Mouse (Mus musculus) CH12F3 (cell line): ENCODE data around the gene Ankdd1b.

Experiments used
- in situ Hi-C: fragments of 300-500 bp; cut with MboI; formaldehyde crosslinking; loops from 2 replicates; pipeline ENCODE4 v1.14.3; 2020; ENCODE audit warnings: low sequenced_read_pairs

The Ankdd1b gene

DNA sequence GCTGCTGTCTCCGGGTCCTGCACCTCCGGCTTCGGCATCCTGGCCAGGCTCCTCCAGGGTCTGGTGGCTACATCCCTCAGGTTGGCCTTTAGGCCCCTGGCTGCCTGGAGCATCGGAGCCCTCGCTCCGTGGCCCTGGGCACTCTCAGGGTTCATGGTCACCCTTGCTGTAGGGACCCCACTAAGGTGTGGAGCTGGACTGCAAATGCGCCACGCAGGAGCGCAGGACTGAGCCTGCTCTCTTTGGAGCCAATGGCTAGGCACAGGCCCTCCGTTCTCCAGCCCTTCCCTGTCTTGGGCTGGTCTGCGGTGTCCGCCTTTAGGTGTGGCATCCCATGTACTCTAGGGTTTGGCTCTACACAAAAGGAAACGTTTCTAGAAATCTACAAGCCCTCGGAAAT lies at the start of gene Ankdd1b:
Gene Ankdd1b (minus strand): TSS at position 242 of the 400 bp plus-strand sequence.
- in situ Hi-C loops: no loop called here

GRCm38 (mm10) chr13:96517335-96517734 lies 46.3 kb upstream of the Ankdd1b start:
- in situ Hi-C loops: no loop called here

GRCm38 (mm10) chr13:96516249-96516648 lies 45.3 kb upstream of the Ankdd1b start:
- in situ Hi-C loops: no loop called here

DNA sequence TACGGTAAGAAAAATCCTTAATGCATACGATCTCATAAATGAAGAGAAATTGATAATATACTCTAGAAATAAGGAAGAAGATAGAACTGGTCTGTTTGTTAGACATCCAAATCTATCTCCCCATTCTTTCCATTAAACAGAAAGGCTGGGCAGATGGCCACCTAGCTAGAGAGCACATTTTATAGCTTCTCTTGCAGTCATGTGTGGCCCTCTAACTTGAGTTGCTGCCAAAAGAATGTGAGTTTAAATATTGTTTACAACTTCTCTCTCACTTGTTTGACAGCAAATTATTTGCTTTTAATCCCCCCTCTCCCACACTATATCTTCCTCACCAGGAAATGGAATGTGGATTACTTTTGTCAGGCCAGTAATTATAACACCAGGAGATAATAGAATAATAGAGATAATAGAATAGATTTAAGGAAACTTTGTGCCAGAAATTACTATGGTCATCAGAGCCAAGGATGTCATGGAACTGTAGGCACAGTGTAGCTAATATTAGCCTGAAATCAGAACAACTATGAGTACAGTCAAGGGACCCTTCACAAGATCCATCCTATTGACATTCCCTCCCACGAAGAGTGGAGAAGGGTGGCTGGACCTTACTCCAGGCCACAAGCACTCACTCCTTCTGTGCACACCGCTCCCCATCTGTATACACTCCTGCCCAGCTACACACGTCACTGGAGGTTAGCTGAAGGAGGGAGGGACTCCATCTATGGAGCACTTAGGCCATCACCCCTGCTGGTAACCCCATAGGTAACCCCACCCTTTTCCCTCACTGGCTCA lies 43.4 kb upstream of the Ankdd1b start:
- in situ Hi-C loops: no loop called here

DNA sequence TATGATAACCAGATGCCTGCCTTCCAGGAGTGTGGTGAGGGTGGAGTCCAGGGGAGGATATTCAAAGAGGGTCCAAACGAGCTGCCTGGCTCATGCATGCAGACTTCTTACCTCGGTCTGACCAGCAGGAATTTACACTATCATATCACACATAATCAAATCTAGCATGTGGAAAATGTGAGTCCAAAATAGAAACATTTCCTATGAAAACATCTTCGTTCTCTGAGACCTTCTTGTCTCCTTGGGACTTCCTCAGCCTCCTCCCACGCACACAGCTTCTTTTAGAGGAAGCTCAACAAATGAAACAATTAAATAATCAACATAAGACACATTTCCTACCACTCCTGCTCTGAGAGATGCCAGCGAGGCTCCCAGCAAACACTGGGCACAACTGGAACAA lies 40.9 kb upstream of the Ankdd1b start:
- in situ Hi-C loops: no loop called here

DNA sequence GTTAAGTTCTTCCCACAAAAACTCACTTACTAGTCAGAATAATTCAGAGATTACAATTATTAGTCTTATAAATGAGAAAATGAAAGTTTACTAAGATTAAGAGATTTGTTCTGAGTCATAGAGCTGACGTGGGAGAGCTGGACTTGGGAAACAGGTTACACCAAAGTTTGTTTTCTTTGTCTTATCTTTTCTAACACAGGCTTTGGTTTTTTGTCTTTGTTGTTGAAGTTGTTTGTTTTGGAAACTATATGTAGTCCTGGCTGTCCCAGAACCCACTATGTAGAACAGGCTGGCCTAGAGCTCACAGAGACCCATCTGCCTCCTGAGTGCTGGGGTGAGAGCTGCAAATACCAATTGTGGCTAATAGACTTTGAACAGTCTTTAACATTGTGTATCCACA lies 40.3 kb upstream of the Ankdd1b start:
- in situ Hi-C loops: no loop called here

- in situ Hi-C loops: no loop called here
Observed at GRCm38 (mm10) chr13:96510635-96511034, 39.6 kb upstream of the Ankdd1b start.

GRCm38 (mm10) chr13:96507541-96507940 lies 36.5 kb upstream of the Ankdd1b start:
- in situ Hi-C loops: no loop called here

GRCm38 (mm10) chr13:96506313-96506712 lies 35.3 kb upstream of the Ankdd1b start:
- in situ Hi-C loops: no loop called here

GRCm38 (mm10) chr13:96505661-96506060 lies 34.7 kb upstream of the Ankdd1b start:
- in situ Hi-C loops: no loop called here

GRCm38 (mm10) chr13:96499891-96500290 lies 28.9 kb upstream of the Ankdd1b start:
- in situ Hi-C loops: no loop called here

- in situ Hi-C loops: no loop called here
Observed at GRCm38 (mm10) chr13:96496630-96497029, 25.6 kb upstream of the Ankdd1b start.

GRCm38 (mm10) chr13:96490433-96490832 lies 19.4 kb upstream of the Ankdd1b start, which contains the start of gene Gm17622:
Gene Gm17622, plus strand, starts transcription at chr13:96490733.
- in situ Hi-C loops: no loop called here

- in situ Hi-C loops: no loop called here
Observed at GRCm38 (mm10) chr13:96487968-96488367, 17.0 kb upstream of the Ankdd1b start.

GRCm38 (mm10) chr13:96487230-96487629 lies 16.2 kb upstream of the Ankdd1b start:
- in situ Hi-C loops: no loop called here

- in situ Hi-C loops: no loop called here
Observed at GRCm38 (mm10) chr13:96478991-96479390, 8.0 kb upstream of the Ankdd1b start.

DNA sequence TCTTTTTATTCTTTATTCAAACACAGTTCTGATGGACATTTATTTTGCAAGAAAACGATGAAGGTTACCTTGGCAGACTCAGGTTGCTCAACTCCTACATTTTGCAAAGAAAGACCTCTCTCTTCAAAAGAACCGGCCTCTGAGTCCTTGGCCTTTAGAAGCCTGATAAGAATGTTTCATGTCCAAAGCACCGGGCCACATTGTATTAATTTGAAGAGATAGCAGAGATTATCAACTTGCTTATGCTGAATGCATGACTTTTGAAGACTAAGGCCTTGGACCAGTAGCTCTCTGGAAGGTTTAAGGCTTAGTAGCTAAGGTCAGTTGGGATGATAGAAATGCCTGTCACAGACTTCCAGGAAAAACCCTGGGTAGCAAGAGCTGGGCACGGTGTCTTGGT lies 6.2 kb upstream of the Ankdd1b start:
- in situ Hi-C loops: no loop called here

- in situ Hi-C loops: no loop called here
Observed at GRCm38 (mm10) chr13:96470556-96470955, 442 bp downstream of the Ankdd1b start.

- in situ Hi-C loops: no loop called here
Observed at GRCm38 (mm10) chr13:96468678-96469077, 2.3 kb downstream of the Ankdd1b start.

- in situ Hi-C loops: no loop called here
Observed at GRCm38 (mm10) chr13:96465315-96465714, 5.7 kb downstream of the Ankdd1b start.

DNA sequence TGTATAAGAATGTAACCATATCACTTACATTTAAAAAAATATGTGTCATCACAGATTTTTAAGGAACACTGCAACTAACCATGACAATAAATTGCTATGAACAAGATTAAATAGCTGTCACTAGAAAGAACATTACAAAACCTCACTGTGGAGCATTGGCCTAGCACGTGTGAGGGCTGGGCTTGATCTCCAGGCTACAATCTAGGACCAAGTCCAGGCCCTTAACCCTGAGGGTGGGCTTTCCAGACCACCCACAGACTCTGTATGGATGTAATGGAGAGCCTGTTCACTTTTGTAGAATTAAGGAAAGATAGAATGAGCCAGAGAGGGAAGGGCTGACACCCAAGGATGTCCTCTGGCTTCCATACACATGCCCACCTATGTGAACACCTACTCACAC lies 8.4 kb downstream of the Ankdd1b start:
- in situ Hi-C loops: no loop called here

GRCm38 (mm10) chr13:96458606-96459005 lies 12.4 kb downstream of the Ankdd1b start:
- in situ Hi-C loops: no loop called here

DNA sequence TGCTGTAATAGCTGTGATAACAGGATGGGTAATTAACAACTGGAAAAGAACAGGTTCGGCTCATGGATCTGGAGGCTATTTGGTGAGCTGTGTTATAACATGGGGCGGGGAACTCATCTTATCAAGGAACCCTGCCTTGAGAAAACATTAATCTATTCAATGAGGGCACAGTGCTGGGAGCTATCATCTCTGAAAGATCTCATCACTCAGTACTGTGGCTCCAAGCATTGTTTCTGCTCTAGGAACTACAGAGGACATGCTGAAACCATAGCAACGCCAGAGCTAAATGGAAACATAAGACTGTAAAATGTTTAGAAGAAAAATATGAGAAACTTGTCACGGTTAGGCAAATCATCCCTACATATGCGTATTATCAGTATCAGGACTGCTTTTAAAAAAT lies 13.0 kb downstream of the Ankdd1b start:
- in situ Hi-C loops: no loop called here
